Mouse (Mus musculus) lung, postnatal 0 days (tissue): Measurements from ENCODE around the gene Tnfsf10. TPM values are rescaled to one million over a fixed set of nuclear protein-coding genes. Genes with fewer than 3 reads are reported as not detected.
A peak's percentile ranks its signal among the peaks of the same experiment; 100 is the strongest.

Experiments used
- ATAC-seq: fragments of 200-750 bp; cut with Nextera tagmentation; 2 replicates; pipeline ENCODE4 v1.8.0; 2017; ENCODE audit warnings: moderate library complexity
- DNase-seq: peaks from one replicate; pipeline ENCODE4 v3.0.0-alpha.2; 2016; ENCODE audit warnings: low spot score
- H3K27ac ChIP-seq: fragments of 300-500 bp; sonication (generic); 2 replicates; pipeline ENCODE4 v1.5.1; 2014; ENCODE audit warnings: antibody characterized with exemption, mild to moderate bottlenecking, low read length, mixed read lengths
- H3K27me3 ChIP-seq: fragments of 300-500 bp; sonication (generic); replicated peaks from 2 replicates; pipeline ENCODE4 v1.6.1; 2014; ENCODE audit warnings: low read length, mixed read lengths; ENCODE audit not compliant: insufficient read depth
- H3K36me3 ChIP-seq: fragments of 300-500 bp; sonication (generic); 2 replicates; pipeline ENCODE4 v1.6.1; 2014; ENCODE audit warnings: low read length, mixed read lengths; ENCODE audit not compliant: insufficient read depth
- H3K4me1 ChIP-seq: fragments of 300-500 bp; sonication (generic); 2 replicates; pipeline ENCODE4 v1.6.1; 2014; ENCODE audit warnings: antibody characterized with exemption, low read depth, low read length, mixed read lengths; ENCODE audit not compliant: insufficient read depth
- H3K4me2 ChIP-seq: fragments of 300-500 bp; sonication (generic); replicated peaks from 2 replicates; pipeline ENCODE4 v1.6.1; 2014; ENCODE audit warnings: low read depth, mild to moderate bottlenecking, low read length, moderate library complexity, mixed read lengths
- H3K4me3 ChIP-seq: fragments of 300-500 bp; sonication (generic); 2 replicates; pipeline ENCODE4 v1.5.1; 2014; ENCODE audit warnings: low read depth, low read length
- H3K9ac ChIP-seq: fragments of 300-500 bp; sonication (generic); replicated peaks from 2 replicates; pipeline ENCODE4 v1.6.1; 2014; ENCODE audit warnings: low read depth, mild to moderate bottlenecking
- H3K9me3 ChIP-seq: fragments of 300-500 bp; sonication (generic); 2 replicates; pipeline ENCODE4 v1.6.1; 2016; ENCODE audit warnings: low read length, mixed read lengths
- CTCF ChIP-seq: IDR thresholded peaks from 2 replicates; pipeline ENCODE4 v1.5.1; 2016; ENCODE audit warnings: antibody characterized with exemption, mild to moderate bottlenecking
- EP300 ChIP-seq: IDR thresholded peaks from 2 replicates; pipeline ENCODE4 v1.6.1; 2016; ENCODE audit warnings: antibody characterized with exemption, mild to moderate bottlenecking, control low read depth
- WGBS: fragments of 180-500 bp; shearing (Covaris S2); extraction: QIAGEN DNeasy Blood & Tissue Kit; methylation state at CpG from one replicate; pipeline ENCODE4 v1.1.7; 2014; 5-methylcytosine and 5-hydroxymethylcytosine counted together
- polyA plus RNA-seq: library from polyadenylated mRNA; unstranded; fragments of >200 nt; fragmentation: Nextera tagmentation; extraction: Ambion mirVana; gene quantifications from 2 replicates; pipeline ENCODE4 v1.2.1, GENCODE M21; 2015

Tnfsf10 gene
- polyA plus RNA-seq, 1 experiment from 2014 or later = 8.1 TPM

DNA sequence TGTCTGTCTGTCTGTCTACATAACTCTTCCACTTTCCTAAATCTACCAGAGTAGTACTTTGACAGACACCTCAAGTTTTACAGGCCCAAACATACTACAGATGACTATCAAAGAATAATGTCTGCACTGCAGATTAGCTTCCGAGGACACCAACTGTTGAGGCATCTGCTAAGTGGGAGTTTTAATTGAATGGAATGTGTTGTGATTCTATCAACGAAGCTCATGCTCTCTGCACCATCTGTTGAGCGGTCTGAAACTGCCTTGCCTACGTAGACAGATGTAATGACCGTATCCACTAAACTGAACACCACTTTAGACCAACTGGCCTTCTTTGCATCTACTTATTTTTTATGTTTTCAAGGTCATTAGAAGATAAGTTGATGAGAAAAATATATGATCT is 31.6 kb downstream of the Tnfsf10 start:
- Histone ChIP-seq H3K4me1 (no peaks in the 10 kb centered on the region), H3K27ac (no peak overlapping the region), H3K9me3 (no peaks in the 10 kb centered on the region), H3K9ac (no peak overlapping the region), H3K27me3 (no peaks in the 10 kb centered on the region), H3K4me2 (no peak overlapping the region), H3K36me3 (no peaks in the 10 kb centered on the region), H3K4me3 (no peak overlapping the region)
- TF ChIP-seq CTCF (no peak), EP300 (no peak)
- no peak for DNase-seq
- 85% methylated on average over 5 of the region's 5 CpGs for WGBS
- no peak for ATAC-seq

DNA sequence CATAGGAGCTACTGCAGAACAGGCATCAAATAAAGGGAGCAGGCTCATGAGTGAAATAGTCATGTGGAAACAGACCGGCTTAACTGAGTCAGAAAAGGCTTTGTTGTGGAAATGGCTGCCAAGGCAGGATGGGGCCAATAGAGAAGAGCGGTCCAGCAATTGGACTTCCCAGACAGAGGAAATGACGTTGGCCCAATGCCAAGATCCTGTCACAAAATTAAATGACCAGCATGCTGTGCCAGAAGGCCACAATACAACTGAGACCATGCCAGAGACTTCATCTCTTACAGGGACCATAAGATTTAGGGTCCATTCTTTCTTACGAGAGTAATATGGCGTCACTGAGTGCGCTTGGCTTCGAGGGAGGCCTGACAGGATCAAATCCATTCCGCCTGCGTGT is 34.3 kb downstream of the Tnfsf10 start:
- DNase-seq (peak; percentile 72), ATAC-seq (peak; percentile 85)
- H3K36me3 ChIP-seq = no peaks in the 10 kb centered on the region
- WGBS = 37% methylated on average over 9 of the region's 9 CpGs
- H3K4me2 ChIP-seq = no peak overlapping the region
- no peaks in the 10 kb centered on the region for H3K4me1 ChIP-seq
- no peaks in the 10 kb centered on the region for H3K9me3 ChIP-seq
- H3K4me3 ChIP-seq = no peak overlapping the region
- H3K27me3 ChIP-seq = no peaks in the 10 kb centered on the region
- TF ChIP-seq EP300 (peak; percentile 70), CTCF (no peak)
- H3K27ac ChIP-seq = no peak overlapping the region
- H3K9ac ChIP-seq = no peak overlapping the region

DNA sequence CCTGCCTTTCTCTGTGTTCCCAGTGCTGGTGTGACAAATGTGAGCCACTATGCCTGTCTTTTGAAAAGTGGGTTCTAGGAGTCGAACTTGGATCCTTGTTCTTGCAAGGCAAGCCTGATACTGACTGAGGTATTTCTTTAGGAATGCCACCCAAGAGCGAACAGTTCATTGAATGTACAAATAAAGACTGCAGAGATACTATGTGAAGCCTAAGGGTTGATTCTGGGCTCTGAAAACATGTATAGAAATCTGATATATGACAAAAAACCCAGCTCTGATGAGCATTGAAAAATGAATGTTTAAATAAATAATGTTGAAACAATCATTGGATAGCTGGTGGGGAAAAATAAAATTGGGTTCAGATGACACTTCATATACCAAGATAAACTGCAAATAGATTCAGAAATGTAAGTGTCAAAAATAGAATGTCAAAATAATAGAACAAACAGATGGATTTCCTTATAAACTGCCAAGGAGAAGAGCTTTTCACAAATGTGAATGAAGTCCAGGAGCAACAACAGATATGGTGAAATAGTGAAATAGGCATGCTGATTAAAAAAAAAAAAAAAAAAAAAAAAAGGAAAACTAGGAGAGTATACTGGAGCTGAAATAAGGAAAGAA is 42.4 kb downstream of the Tnfsf10 start:
- ATAC-seq = peak; percentile 49
- TF ChIP-seq EP300 = 0 out of 2 replicates have a peak, but pooled peaks have one; percentile 34
- TF ChIP-seq CTCF = no peak
- Histone ChIP-seq H3K36me3 (no peaks in the 10 kb centered on the region), H3K9me3 (no peaks in the 10 kb centered on the region), H3K9ac (no peak overlapping the region), H3K4me1 (no peaks in the 10 kb centered on the region), H3K4me2 (no peak overlapping the region), H3K4me3 (no peak overlapping the region), H3K27ac (no peak overlapping the region), H3K27me3 (no peaks in the 10 kb centered on the region)
- peak; percentile 76 for DNase-seq
- WGBS = 57% methylated on average over 2 of the region's 2 CpGs

DNA sequence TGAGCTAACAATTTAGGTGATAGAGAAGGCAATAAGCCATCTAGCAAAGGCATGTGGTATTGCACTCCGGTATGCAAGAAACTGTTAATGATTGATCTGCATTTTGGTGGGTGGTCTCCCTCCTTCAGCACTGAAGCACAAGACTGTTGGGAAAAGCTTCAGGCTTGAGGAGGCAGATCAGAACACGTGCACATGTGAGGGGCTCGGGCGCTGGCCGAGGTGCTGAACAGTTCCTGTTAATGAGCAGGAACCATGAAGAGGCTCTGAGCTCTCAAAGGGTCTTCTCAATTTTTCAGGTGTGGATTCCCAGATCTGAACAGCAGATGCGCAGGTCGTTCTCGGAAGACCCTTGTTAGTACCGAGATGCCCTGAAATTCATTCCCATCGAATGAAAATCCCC is 53.3 kb downstream of the Tnfsf10 start:
- H3K9ac ChIP-seq = no peak overlapping the region
- TF ChIP-seq CTCF = no peak
- WGBS = 5% methylated on average over 10 of the region's 10 CpGs
- H3K36me3 ChIP-seq = no peaks in the 10 kb centered on the region
- ATAC-seq = no peak
- peak; percentile 31 for DNase-seq
- no peaks in the 10 kb centered on the region for H3K4me1 ChIP-seq
- no peak overlapping the region for H3K4me2 ChIP-seq
- peaks cover 24% of the 10 kb centered on the region for H3K27me3 ChIP-seq
- no peak overlapping the region for H3K27ac ChIP-seq
- no peak overlapping the region for H3K4me3 ChIP-seq
- H3K9me3 ChIP-seq = no peaks in the 10 kb centered on the region

DNA sequence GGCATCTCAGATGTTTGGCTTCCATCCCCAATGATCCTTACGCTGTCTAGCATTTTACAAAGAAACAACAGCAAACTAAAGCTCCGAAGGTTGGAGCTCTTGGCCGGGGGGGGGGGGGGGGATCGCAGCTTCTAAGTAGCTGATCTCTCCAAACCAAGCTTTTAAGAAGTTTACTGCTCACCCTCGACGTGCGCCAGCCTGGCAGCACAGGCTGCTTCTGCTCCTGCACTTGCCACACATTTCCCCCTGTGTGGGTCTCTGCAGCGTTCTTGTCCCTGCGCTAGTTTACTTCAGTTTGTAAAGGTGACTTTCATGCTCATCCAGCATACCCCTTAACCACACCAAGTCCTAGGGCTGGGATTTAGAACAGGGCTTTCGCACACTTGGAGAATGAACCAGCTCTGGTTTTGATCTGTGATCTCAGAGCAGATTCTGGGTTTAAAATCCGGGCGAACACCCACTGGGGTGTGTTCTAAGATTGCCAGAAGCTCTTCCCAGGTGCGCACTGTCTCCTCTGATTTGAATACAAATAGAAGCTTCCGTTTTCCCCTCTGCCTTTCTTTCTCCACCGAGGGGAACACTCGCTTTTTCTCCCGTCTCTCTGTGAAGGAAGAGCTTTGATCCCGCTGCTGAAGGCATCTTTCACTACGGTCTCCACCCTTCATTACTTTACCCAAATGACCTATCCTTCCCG is 53.9 kb downstream of the Tnfsf10 start:
- no peak overlapping the region for H3K4me2 ChIP-seq
- ATAC-seq = no peak
- no peaks in the 10 kb centered on the region for H3K4me1 ChIP-seq
- no peak overlapping the region for H3K27ac ChIP-seq
- 5% methylated on average over 20 of the region's 20 CpGs for WGBS
- no peaks in the 10 kb centered on the region for H3K36me3 ChIP-seq
- peaks cover 24% of the 10 kb centered on the region for H3K27me3 ChIP-seq
- H3K4me3 ChIP-seq = no peak overlapping the region
- no peak for DNase-seq
- H3K9me3 ChIP-seq = no peaks in the 10 kb centered on the region
- no peak overlapping the region for H3K9ac ChIP-seq
- no peak for TF ChIP-seq EP300
- no peak for TF ChIP-seq CTCF

DNA sequence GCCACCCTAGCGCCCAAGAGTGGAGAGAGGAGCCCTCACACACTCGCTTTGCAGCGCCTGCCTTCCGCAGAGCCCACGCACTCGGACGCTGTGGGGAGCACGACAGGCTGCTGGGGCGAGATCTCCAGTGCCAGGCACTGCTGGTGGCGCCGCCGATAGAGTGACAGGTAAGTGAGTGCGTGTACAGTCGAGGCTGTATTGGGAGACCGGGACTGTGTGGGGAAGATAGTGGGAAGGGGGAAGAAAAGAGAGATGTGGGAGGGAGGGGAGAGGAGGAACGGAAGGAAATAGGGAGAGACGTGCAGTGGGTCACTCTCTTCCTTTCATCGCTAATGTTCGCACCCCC is 54.4 kb downstream of the Tnfsf10 start, which contains the start of gene Ghsr:
Gene Ghsr (plus strand): TSS at position 76 of the 346 bp plus-strand sequence.
- no peak within 1 kb of the TSS for H3K27ac ChIP-seq
- no peak for DNase-seq
- H3K27me3 ChIP-seq = peaks cover 24% of the 10 kb centered on the region
- H3K4me3 ChIP-seq = 0 out of 2 replicates have a peak within 1 kb of the TSS, but pooled peaks have one; percentile 8
- no peak for ATAC-seq
- H3K36me3 ChIP-seq = no peaks in the 10 kb centered on the region
- H3K4me2 ChIP-seq = peak within 1 kb of the TSS; percentile 30; the same call in 1 of the 2 replicates
- H3K9ac ChIP-seq = no peak within 1 kb of the TSS
- no peaks in the 10 kb centered on the region for H3K9me3 ChIP-seq
- TF ChIP-seq CTCF (no peak), EP300 (no peak)
- H3K4me1 ChIP-seq = no peaks in the 10 kb centered on the region
- WGBS = 2% methylated on average over 19 of the region's 19 CpGs
